Mouse (Mus musculus): ENCODE data around the gene Slitrk6. TPM values are rescaled to one million over a fixed set of nuclear protein-coding genes. Genes with fewer than 3 reads are reported as not detected.

The Slitrk6 gene
- total and polyA plus RNA-seq, 3 experiments: not detected

- H3K79me2 ChIP-seq (replicated peaks; ENCODE audit: control insufficient read depth, extremely low read depth, insufficient read depth, poor library complexity, severe bottlenecking): no peaks in the 10 kb centered on the region
- dilution Hi-C loops (cut with MboI; ENCODE audit: extremely low pct_ligation_motif_present, extremely low pct_unique_long_range_greater_than_20kb, low sequenced_read_pairs): no loop called here
- H3K4me1 ChIP-seq (ENCODE audit: control insufficient read depth in 1 of 2, insufficient read depth in 2 of 2): no peaks in the 10 kb centered on the region
- H3K27ac ChIP-seq (ENCODE audit: insufficient read depth, low read depth): no peak overlapping the region
- H3K9me3 ChIP-seq (replicated peaks; ENCODE audit: low read length): peaks cover 22% of the 10 kb centered on the region
- H3K27me3 ChIP-seq (replicated peaks): no peaks in the 10 kb centered on the region
- no peak overlapping the region for H3K4me3 ChIP-seq (replicated peaks in 1 of 3; ENCODE audit: low read depth in 2 of 3, low read length in 2 of 3, poor library complexity in 1 of 3)
- DNase-seq (ENCODE audit: extremely low read depth): no peak
- in situ Hi-C loops (cut with MboI; ENCODE audit: low pct_ligation_motif_present, low pct_unique_long_range_greater_than_20kb, low sequenced_read_pairs): loop anchor here (25.0 kb wide), 1 partner anchor 874 kb away; no protein-coding TSS in a partner anchor
- TF ChIP-seq HCFC1 (IDR thresholded peaks at IDR 0.05; ENCODE audit: low read depth, low read length) (no peak), TCF12 (IDR thresholded peaks at IDR 0.05; ENCODE audit: low read depth, low read length) (no peak), RCOR1 (conservative IDR thresholded peaks at IDR 0.05; ENCODE audit: low read depth, low read length) (no peak), ZMIZ1 (IDR thresholded peaks at IDR 0.05; ENCODE audit: low read depth, low read length) (no peak), SMC3 (IDR thresholded peaks at IDR 0.05; ENCODE audit: low read depth, low read length) (no peak), CHD1 (IDR thresholded peaks at IDR 0.05; ENCODE audit: low read depth, low read length) (no peak), POLR2A (IDR thresholded peaks at IDR 0.05; ENCODE audit: low read depth, low read length) (no peak)
- no peak overlapping the region for H3K9ac ChIP-seq (ENCODE audit: insufficient read depth, low read depth)
- H3K36me3 ChIP-seq (replicated peaks in 1 of 2; ENCODE audit: control insufficient read depth in 1 of 2, insufficient read depth in 1 of 2, low read length in 1 of 2): no peaks in the 10 kb centered on the region
- H3K4me2 ChIP-seq (ENCODE audit: insufficient read depth, low read depth, poor library complexity, severe bottlenecking): no peak overlapping the region
Measured at GRCm38 (mm10) chr14:110760909-110761308, 6.0 kb upstream of the Slitrk6 start.

- dilution Hi-C loops (cut with MboI; ENCODE audit: extremely low pct_ligation_motif_present, extremely low pct_unique_long_range_greater_than_20kb, low sequenced_read_pairs) (no loop called here), in situ Hi-C loops (cut with MboI; ENCODE audit: low pct_ligation_motif_present, low pct_unique_long_range_greater_than_20kb, low sequenced_read_pairs) (loop anchor here (25.0 kb wide), 1 partner anchor 868 kb away; no protein-coding TSS in a partner anchor)
- Histone ChIP-seq H3K36me3 (replicated peaks in 1 of 2; ENCODE audit: control insufficient read depth in 1 of 2, insufficient read depth in 1 of 2, low read length in 1 of 2) (no peaks in the 10 kb centered on the region), H3K4me3 (replicated peaks in 1 of 3; ENCODE audit: low read depth in 2 of 3, low read length in 2 of 3, poor library complexity in 1 of 3) (no peak overlapping the region), H3K9ac (ENCODE audit: insufficient read depth, low read depth) (no peak overlapping the region), H3K9me3 (replicated peaks; ENCODE audit: low read length) (peaks cover 21% of the 10 kb centered on the region), H3K79me2 (replicated peaks; ENCODE audit: control insufficient read depth, extremely low read depth, insufficient read depth, poor library complexity, severe bottlenecking) (no peaks in the 10 kb centered on the region), H3K27me3 (replicated peaks) (no peaks in the 10 kb centered on the region), H3K27ac (ENCODE audit: insufficient read depth, low read depth) (no peak overlapping the region), H3K4me2 (ENCODE audit: insufficient read depth, low read depth, poor library complexity, severe bottlenecking) (no peak overlapping the region), H3K4me1 (ENCODE audit: control insufficient read depth in 1 of 2, insufficient read depth in 2 of 2) (no peaks in the 10 kb centered on the region)
- DNase-seq (ENCODE audit: extremely low read depth): no peak
- no peak for TF ChIP-seq BHLHE40 (IDR thresholded peaks at IDR 0.05; ENCODE audit: low read depth, low read length)
- TF ChIP-seq EP300 (IDR thresholded peaks at IDR 0.05; ENCODE audit: low read length): no peak
- TF ChIP-seq SIN3A (IDR thresholded peaks at IDR 0.05; ENCODE audit: low read length): no peak
- no peak for TF ChIP-seq KAT2A (IDR thresholded peaks at IDR 0.05; ENCODE audit: insufficient replicate concordance, low read length)
- no peak for TF ChIP-seq USF2 (conservative IDR thresholded peaks at IDR 0.05; ENCODE audit: low read depth, low read length)
- TF ChIP-seq E2F4 (IDR thresholded peaks at IDR 0.05; ENCODE audit: insufficient replicate concordance, low read depth, low read length): no peak
- no peak for TF ChIP-seq MAX (IDR thresholded peaks at IDR 0.05; ENCODE audit: low read length)
- no peak for TF ChIP-seq NELFE (IDR thresholded peaks at IDR 0.05; ENCODE audit: low read depth, low read length)
- no peak for TF ChIP-seq USF1 (IDR thresholded peaks at IDR 0.05; ENCODE audit: low read depth, low read length)
Measured at GRCm38 (mm10) chr14:110755308-110755650, 330 bp upstream of the Slitrk6 start.

DNA sequence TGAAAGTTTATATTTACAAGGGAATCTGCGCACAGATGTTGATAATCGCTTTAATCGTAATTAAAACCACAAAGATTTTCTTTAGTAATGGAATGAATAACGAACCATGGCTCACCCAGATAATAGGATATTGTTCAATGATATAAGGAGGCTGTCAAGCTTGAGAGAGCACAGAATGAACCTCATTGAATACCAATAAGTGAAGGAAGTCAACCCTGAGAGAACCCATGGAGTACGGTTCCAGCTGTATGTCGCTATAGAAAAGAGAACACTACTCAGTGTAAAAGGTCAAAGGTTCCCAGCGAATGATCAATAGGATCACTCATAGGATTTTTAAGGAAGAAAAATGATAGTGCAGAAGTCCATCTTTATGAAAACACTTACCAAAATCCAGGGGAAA is 15.1 kb downstream of the Slitrk6 start:
- peaks cover 13% of the 10 kb centered on the region for H3K9me3 ChIP-seq (replicated peaks; ENCODE audit: low read length)
- H3K9ac ChIP-seq (ENCODE audit: insufficient read depth, low read depth): no peak overlapping the region
- no peaks in the 10 kb centered on the region for H3K36me3 ChIP-seq (replicated peaks in 1 of 2; ENCODE audit: control insufficient read depth in 1 of 2, insufficient read depth in 1 of 2, low read length in 1 of 2)
- no peak overlapping the region for H3K27ac ChIP-seq (ENCODE audit: insufficient read depth, low read depth)
- no peak for DNase-seq (ENCODE audit: extremely low read depth)
- H3K4me2 ChIP-seq (ENCODE audit: insufficient read depth, low read depth, poor library complexity, severe bottlenecking): no peak overlapping the region
- H3K27me3 ChIP-seq (replicated peaks): no peaks in the 10 kb centered on the region
- H3K79me2 ChIP-seq (replicated peaks; ENCODE audit: control insufficient read depth, extremely low read depth, insufficient read depth, poor library complexity, severe bottlenecking): no peaks in the 10 kb centered on the region
- no peak for TF ChIP-seq TCF12 (IDR thresholded peaks at IDR 0.05; ENCODE audit: low read depth, low read length)
- TF ChIP-seq UBTF (IDR thresholded peaks at IDR 0.05; ENCODE audit: low read depth, low read length): no peak
- no peak for TF ChIP-seq ZMIZ1 (IDR thresholded peaks at IDR 0.05; ENCODE audit: low read depth, low read length)
- TF ChIP-seq BHLHE40 (IDR thresholded peaks at IDR 0.05; ENCODE audit: low read depth, low read length): no peak
- TF ChIP-seq IRF4 (IDR thresholded peaks at IDR 0.05; ENCODE audit: low read depth, low read length): no peak
- no peak for TF ChIP-seq KAT2A (IDR thresholded peaks at IDR 0.05; ENCODE audit: insufficient replicate concordance, low read length)
- TF ChIP-seq CHD2 (IDR thresholded peaks at IDR 0.05; ENCODE audit: low read length): no peak
- TF ChIP-seq ZC3H11A (IDR thresholded peaks at IDR 0.05; ENCODE audit: low read depth, low read length): no peak
- no peak for TF ChIP-seq MAZ (IDR thresholded peaks at IDR 0.05; ENCODE audit: low read depth, low read length)
- no peak for TF ChIP-seq NELFE (IDR thresholded peaks at IDR 0.05; ENCODE audit: low read depth, low read length)
- TF ChIP-seq CHD1 (IDR thresholded peaks at IDR 0.05; ENCODE audit: low read depth, low read length): no peak
- dilution Hi-C loops (cut with MboI; ENCODE audit: extremely low pct_ligation_motif_present, extremely low pct_unique_long_range_greater_than_20kb, low sequenced_read_pairs): no loop called here
- in situ Hi-C loops (cut with MboI; ENCODE audit: low pct_ligation_motif_present, low pct_unique_long_range_greater_than_20kb, low sequenced_read_pairs): no loop called here
- no peak overlapping the region for H3K4me3 ChIP-seq (replicated peaks in 1 of 3; ENCODE audit: low read depth in 2 of 3, low read length in 2 of 3, poor library complexity in 1 of 3)
- no peaks in the 10 kb centered on the region for H3K4me1 ChIP-seq (ENCODE audit: control insufficient read depth in 1 of 2, insufficient read depth in 2 of 2)

All from CH12.LX (cell line).